Mouse (Mus musculus): ENCODE data around the gene Pcif1. TPM values are rescaled to one million over a fixed set of nuclear protein-coding genes. Genes with fewer than 3 reads are reported as not detected.
A peak's percentile ranks its signal among the peaks of the same experiment; 100 is the strongest.

The Pcif1 gene
- polyA plus RNA-seq, 1 experiment: 24.3 TPM

DNA sequence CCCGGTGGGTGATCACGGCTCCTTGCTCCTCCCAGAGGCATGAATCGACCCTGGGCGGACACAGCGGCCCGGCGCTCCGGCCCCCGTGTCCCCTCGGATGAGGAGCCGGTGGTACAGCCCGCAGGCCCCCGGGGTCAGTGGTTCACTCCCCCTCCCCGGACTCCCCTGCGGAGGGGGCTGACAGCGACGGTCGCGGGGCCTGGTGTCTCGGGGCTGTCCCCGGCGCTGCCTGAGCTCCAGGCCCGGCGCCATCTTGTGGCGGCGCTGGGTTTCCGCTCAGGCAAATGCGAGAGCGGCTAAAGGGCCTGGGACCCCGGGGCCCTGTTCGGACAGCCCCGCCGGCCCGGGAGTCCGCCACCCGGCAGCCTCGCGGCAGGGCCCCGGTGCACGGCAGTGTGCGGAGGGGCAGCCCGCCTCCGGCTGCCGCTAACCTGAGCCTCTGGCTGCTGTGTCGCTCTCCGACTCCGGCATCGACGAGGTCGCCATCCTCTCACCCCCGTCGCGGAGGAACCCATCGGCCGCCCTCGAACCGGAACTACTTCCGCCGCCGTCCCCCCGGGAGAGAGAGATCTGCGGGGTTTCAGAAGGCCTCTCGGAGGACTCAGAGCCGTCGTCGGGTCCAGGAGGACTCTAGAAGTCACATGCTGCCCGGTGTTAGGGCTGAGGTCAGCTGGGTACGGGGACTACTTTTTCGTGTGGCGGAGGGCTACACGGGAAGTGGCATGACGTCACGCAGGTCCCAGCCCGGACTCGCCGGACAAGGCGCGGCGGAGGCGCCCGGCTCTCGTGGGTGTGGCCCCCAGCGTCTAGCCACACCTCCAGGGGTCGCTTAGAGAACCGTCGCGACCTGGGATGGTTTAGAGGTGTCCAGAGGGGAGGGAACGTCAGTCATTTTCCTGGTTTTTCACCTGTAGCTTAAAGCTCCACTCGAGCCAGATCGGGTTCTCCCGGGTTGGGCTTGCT is 32.3 kb downstream of the Pcif1 start, which contains the start of gene Zfp335:
Gene Zfp335 (minus strand): TSS at position 672 of the 963 bp plus-strand sequence.
- Histone ChIP-seq H3K36me3 (ENCODE audit: control insufficient read depth) (peaks cover 50% of the 10 kb centered on the region), H3K4me1 (ENCODE audit: control insufficient read depth) (peaks cover 47% of the 10 kb centered on the region), H3K9me3 (ENCODE audit: control insufficient read depth, low read length) (peaks cover 14% of the 10 kb centered on the region), H3K4me3 (replicated peaks) (peak within 1 kb of the TSS; percentile 94), H3K27me3 (ENCODE audit: control insufficient read depth) (no peaks in the 10 kb centered on the region; the same call in 1 of the 2 replicates)
- TF ChIP-seq GATA1 (IDR thresholded peaks at IDR 0.05; ENCODE audit: low read length) (no peak), TAL1 (IDR thresholded peaks at IDR 0.05; ENCODE audit: low read length) (no peak)

DNA sequence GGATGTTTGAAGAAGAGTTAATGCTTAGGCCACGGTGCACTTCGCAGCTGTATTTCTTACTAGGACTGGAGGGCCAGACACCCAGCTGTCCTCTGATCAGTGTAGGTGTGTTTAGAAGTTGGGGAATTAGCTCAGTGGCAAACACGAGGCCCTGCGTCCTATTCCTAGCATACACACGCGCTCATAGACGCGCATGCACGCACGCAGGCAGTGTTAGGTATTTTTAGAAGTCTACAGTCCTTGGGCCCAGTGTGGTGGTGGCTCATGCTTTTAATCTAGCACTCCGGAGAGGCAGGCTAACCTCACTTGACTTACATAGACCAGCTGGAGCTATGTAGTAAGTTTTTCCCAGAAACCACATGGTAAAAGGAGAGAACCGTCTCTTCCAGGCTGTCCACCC is 33.0 kb downstream of the Pcif1 start:
- H3K4me3 ChIP-seq (replicated peaks): peak overlapping the region; percentile 94
- no peak for TF ChIP-seq GATA1 (IDR thresholded peaks at IDR 0.05; ENCODE audit: low read length)
- H3K27me3 ChIP-seq (ENCODE audit: control insufficient read depth): no peaks in the 10 kb centered on the region; the same call in 1 of the 2 replicates
- H3K4me1 ChIP-seq (ENCODE audit: control insufficient read depth): peaks cover 47% of the 10 kb centered on the region
- peaks cover 42% of the 10 kb centered on the region for H3K36me3 ChIP-seq (ENCODE audit: control insufficient read depth)
- H3K9me3 ChIP-seq (ENCODE audit: control insufficient read depth, low read length): peaks cover 8% of the 10 kb centered on the region

DNA sequence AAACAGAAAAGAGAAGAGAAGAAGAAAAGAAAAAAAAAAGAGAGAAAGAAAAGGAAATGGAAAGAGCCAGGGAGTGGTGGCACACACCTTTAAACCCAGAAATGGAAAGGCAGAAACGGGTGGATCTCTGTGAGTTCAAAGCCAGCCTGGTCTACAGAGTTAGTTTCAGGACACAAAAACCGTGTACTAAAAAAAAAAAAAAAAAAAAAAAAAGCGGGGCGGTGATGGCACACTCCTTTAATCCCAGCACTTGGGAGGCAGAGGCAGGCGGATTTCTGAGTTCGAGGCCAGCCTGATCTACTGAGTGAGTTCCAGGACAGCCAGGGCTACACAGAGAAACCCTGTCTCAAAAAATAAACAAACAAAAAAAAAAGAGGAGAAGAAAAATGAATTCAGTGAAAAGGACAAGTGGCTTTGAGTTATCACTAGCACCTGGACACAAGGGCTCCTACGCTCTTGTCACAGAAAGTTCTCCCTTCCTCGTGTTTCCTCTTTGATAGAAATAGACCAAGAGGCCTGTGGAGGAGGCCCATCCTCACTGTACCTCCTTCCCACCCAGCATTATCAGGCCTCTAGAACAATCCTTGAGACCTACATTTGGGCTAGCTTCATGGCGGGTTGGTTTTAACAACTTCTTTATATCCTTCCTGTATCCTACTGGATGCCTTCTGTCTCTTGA is 33.8 kb downstream of the Pcif1 start:
- peaks cover 39% of the 10 kb centered on the region for H3K36me3 ChIP-seq (ENCODE audit: control insufficient read depth)
- TF ChIP-seq GATA1 (IDR thresholded peaks at IDR 0.05; ENCODE audit: low read length) (no peak), TAL1 (IDR thresholded peaks at IDR 0.05; ENCODE audit: low read length) (no peak)
- H3K4me3 ChIP-seq (replicated peaks): peak overlapping the region; percentile 94
- peaks cover 1% of the 10 kb centered on the region for H3K9me3 ChIP-seq (ENCODE audit: control insufficient read depth, low read length)
- H3K4me1 ChIP-seq (ENCODE audit: control insufficient read depth): peaks cover 46% of the 10 kb centered on the region
- no peaks in the 10 kb centered on the region for H3K27me3 ChIP-seq (ENCODE audit: control insufficient read depth)

DNA sequence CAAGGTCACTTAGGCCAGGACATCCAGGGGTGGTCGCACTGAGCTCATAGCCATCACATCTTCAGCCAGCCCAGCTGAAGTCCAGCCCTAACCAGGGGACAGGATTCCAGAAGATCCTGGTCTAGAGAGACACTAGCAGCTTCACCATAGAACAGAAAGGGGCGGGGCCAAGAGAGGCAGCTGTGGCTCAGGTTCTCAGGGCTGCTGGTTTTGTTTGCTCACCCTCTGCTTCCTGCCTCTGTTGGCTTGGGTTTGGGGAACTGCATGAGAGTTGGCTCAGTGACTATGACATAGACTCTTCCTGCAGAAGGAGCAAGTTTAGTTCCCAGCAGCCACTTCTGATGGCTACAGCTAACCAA is 34.3 kb downstream of the Pcif1 start:
- Histone ChIP-seq H3K4me1 (ENCODE audit: control insufficient read depth) (peaks cover 48% of the 10 kb centered on the region), H3K9me3 (ENCODE audit: control insufficient read depth, low read length) (no peaks in the 10 kb centered on the region), H3K36me3 (ENCODE audit: control insufficient read depth) (peaks cover 38% of the 10 kb centered on the region), H3K27me3 (ENCODE audit: control insufficient read depth) (no peaks in the 10 kb centered on the region), H3K4me3 (replicated peaks) (no peak overlapping the region)
- TF ChIP-seq GATA1 (IDR thresholded peaks at IDR 0.05; ENCODE audit: low read length) (no peak), TAL1 (IDR thresholded peaks at IDR 0.05; ENCODE audit: low read length) (no peak)

DNA sequence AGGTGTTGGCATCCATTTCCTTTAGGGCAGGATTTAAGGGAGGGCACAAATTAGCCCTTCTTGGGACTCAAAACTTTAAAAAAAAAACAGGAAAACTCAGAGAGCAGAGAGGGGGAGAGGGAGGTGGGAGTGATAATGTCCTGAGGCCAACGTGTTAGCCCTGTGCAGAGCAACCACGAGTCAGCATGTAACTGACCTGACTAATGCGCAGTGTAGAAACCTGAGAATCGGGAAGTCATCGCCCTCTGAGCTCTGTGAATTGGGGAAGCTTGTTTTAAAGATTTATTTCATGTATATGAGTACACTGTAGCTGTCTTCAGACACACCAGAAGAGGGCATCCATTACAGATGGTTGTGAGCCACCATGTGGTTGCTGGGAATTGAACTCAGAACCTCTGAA is 37.7 kb downstream of the Pcif1 start:
- no peak overlapping the region for H3K4me3 ChIP-seq (replicated peaks)
- H3K27me3 ChIP-seq (ENCODE audit: control insufficient read depth): no peaks in the 10 kb centered on the region
- TF ChIP-seq GATA1 (IDR thresholded peaks at IDR 0.05; ENCODE audit: low read length) (no peak), TAL1 (IDR thresholded peaks at IDR 0.05; ENCODE audit: low read length) (no peak)
- no peaks in the 10 kb centered on the region for H3K9me3 ChIP-seq (ENCODE audit: control insufficient read depth, low read length)
- peaks cover 26% of the 10 kb centered on the region for H3K4me1 ChIP-seq (ENCODE audit: control insufficient read depth)
- H3K36me3 ChIP-seq (ENCODE audit: control insufficient read depth): peaks cover 37% of the 10 kb centered on the region

DNA sequence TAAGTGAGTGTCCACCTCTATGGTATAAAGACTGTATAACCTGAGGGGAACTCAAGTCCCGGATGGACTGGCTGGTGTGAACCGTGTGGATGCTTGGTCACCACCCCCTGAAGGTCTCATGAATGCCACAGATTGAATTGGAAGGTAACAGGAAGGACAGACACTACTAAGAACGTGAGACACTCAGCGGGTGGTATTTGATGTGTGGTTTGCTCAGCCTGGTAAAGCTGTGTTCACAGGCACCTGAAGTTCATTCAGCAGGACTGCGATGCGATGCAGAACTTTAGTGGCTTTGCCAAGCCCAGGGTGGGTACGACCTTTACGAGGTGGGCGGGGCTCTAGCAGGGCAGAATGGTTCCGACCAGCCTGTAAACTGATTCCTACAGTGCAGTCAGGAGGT is 38.3 kb downstream of the Pcif1 start:
- Histone ChIP-seq H3K9me3 (ENCODE audit: control insufficient read depth, low read length) (no peaks in the 10 kb centered on the region), H3K4me1 (ENCODE audit: control insufficient read depth) (peaks cover 21% of the 10 kb centered on the region), H3K36me3 (ENCODE audit: control insufficient read depth) (peaks cover 37% of the 10 kb centered on the region), H3K4me3 (replicated peaks) (no peak overlapping the region), H3K27me3 (ENCODE audit: control insufficient read depth) (no peaks in the 10 kb centered on the region)
- no peak for TF ChIP-seq TAL1 (IDR thresholded peaks at IDR 0.05; ENCODE audit: low read length)
- TF ChIP-seq GATA1 (IDR thresholded peaks at IDR 0.05; ENCODE audit: low read length): no peak

DNA sequence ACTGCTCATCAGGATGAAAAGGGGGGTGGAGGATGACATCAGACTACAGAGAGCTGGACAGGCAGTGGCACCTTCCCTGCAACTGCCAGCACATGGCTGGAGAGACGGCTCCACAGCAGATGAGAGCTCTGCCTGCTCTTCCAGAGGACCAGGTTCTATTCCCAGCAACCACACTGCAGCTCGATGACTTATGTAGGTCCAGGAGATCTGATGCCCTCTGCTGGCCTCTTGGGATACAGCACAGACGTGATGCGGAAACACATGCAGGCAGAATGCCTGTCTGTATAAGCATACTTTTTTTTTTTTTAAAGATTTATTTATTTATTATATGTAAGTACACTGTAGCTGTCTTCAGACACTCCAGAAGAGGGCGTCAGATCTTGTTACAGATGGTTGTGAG is 39.2 kb downstream of the Pcif1 start:
- TF ChIP-seq TAL1 (IDR thresholded peaks at IDR 0.05; ENCODE audit: low read length) (no peak), GATA1 (IDR thresholded peaks at IDR 0.05; ENCODE audit: low read length) (no peak)
- H3K36me3 ChIP-seq (ENCODE audit: control insufficient read depth): peaks cover 35% of the 10 kb centered on the region
- H3K27me3 ChIP-seq (ENCODE audit: control insufficient read depth): no peaks in the 10 kb centered on the region
- peaks cover 13% of the 10 kb centered on the region for H3K4me1 ChIP-seq (ENCODE audit: control insufficient read depth)
- H3K9me3 ChIP-seq (ENCODE audit: control insufficient read depth, low read length): no peaks in the 10 kb centered on the region
- no peak overlapping the region for H3K4me3 ChIP-seq (replicated peaks)

DNA sequence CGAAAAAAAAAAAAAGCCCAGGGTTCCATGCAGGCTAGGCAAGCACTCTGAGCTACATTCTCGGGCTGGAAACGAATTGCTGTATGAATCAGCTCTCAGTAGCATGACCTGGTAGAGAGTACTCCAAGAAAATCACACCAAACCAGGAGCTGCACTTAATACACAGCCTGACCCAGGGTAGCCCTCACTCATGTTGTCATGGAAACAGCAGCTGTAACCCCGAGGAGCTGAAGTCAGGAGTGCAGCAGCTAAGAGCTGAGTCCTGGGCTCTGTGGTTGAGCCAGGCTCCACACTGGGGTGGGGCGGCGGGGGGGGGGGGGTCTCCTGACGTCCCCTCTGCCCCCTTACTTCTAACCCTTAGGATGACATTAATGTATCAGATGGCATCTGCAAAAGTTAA is 42.9 kb downstream of the Pcif1 start:
- H3K4me1 ChIP-seq (ENCODE audit: control insufficient read depth): peaks cover 4% of the 10 kb centered on the region; the same call in 1 of the 2 replicates
- TF ChIP-seq TAL1 (IDR thresholded peaks at IDR 0.05; ENCODE audit: low read length) (no peak), GATA1 (IDR thresholded peaks at IDR 0.05; ENCODE audit: low read length) (no peak)
- H3K27me3 ChIP-seq (ENCODE audit: control insufficient read depth): no peaks in the 10 kb centered on the region
- H3K4me3 ChIP-seq (replicated peaks): no peak overlapping the region
- no peaks in the 10 kb centered on the region for H3K9me3 ChIP-seq (ENCODE audit: control insufficient read depth, low read length)
- peaks cover 24% of the 10 kb centered on the region for H3K36me3 ChIP-seq (ENCODE audit: control insufficient read depth)

DNA sequence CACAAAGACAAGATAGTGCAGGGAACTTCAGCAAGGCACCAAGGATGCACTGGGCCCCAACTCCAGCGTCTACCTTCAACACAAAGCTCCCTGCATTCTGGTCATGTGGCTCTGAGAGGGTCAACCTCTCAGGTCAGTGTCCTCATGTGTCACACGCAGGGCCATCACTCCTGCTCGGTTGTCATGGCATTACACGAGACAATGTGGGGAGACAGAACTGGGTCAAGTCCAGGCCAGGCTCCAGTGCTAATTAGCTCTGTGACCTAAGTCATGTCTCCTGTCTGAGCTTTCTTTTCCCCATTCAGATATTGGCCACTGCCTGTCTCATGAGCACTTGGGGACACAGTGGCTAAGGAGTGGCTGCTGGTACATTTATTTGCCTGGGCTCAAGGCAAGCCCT is 44.2 kb downstream of the Pcif1 start:
- H3K4me1 ChIP-seq (ENCODE audit: control insufficient read depth): peaks cover under 1% of the 10 kb centered on the region; the same call in 1 of the 2 replicates
- H3K36me3 ChIP-seq (ENCODE audit: control insufficient read depth): peaks cover 16% of the 10 kb centered on the region
- no peaks in the 10 kb centered on the region for H3K9me3 ChIP-seq (ENCODE audit: control insufficient read depth, low read length)
- H3K27me3 ChIP-seq (ENCODE audit: control insufficient read depth): peaks cover 6% of the 10 kb centered on the region
- no peak overlapping the region for H3K4me3 ChIP-seq (replicated peaks)
- TF ChIP-seq TAL1 (IDR thresholded peaks at IDR 0.05; ENCODE audit: low read length) (no peak), GATA1 (IDR thresholded peaks at IDR 0.05; ENCODE audit: low read length) (no peak)

Measured in erythroblast, embryonic 14.5 days (primary cell).